Mouse (Mus musculus) gonadal fat pad, adult 2 months (tissue): ENCODE data around the gene Sertad3. TPM values are rescaled to one million over a fixed set of nuclear protein-coding genes. Genes with fewer than 3 reads are reported as not detected.

ENCODE experiments used
- polyA plus RNA-seq: library from polyadenylated mRNA; depleted of rRNA; stranded (reverse); fragments of >200 nt; gene quantifications from 2 replicates; pipeline ENCODE4 v1.2.3, GENCODE M21; 2012; rRNA removed

Gene Sertad3
- polyA plus RNA-seq, 1 experiment = 10.0 TPM

Other genes with a start within 250 kb of the Sertad3 start
- 8.4 and 10.3 TPM in 2 replicates for gene Itpkc, start 245.1 kb upstream of the Sertad3 start, polyA plus RNA-seq
- gene Coq8b, start 240.7 kb upstream of the Sertad3 start, polyA plus RNA-seq = 51.5 and 55.4 TPM in 2 replicates
- 20.4 and 22.4 TPM in 2 replicates for gene Numbl, start 215.3 kb upstream of the Sertad3 start, polyA plus RNA-seq
- 199 and 260 TPM in 2 replicates for gene Ltbp4, start 136.1 kb upstream of the Sertad3 start, polyA plus RNA-seq
- 50.8 and 57.4 TPM in 2 replicates for gene Shkbp1, start 117.7 kb upstream of the Sertad3 start, polyA plus RNA-seq
- 0.33 TPM in 1 of 2 replicates, not detected in the other for gene Gm20479, start 116.3 kb upstream of the Sertad3 start, polyA plus RNA-seq
- 0.23 and 0.32 TPM in 2 replicates for gene Sptbn4, start 26.1 kb upstream of the Sertad3 start, polyA plus RNA-seq
- gene Blvrb, start 25.8 kb upstream of the Sertad3 start, polyA plus RNA-seq = 95.5 and 103 TPM in 2 replicates
- 23.0 and 23.7 TPM in 2 replicates for gene Sertad1, start 13.1 kb downstream of the Sertad3 start, polyA plus RNA-seq
- 2.0 TPM in 2 replicates for gene Prx, start 25.6 kb downstream of the Sertad3 start, polyA plus RNA-seq
- 1.2 and 1.3 TPM in 2 replicates for gene Hipk4, start 49.5 kb downstream of the Sertad3 start, polyA plus RNA-seq
- gene Pld3, start 79.5 kb downstream of the Sertad3 start, polyA plus RNA-seq = 159 and 188 TPM in 2 replicates
- 17.0 and 17.7 TPM in 2 replicates for gene 2310022A10Rik, start 79.5 kb downstream of the Sertad3 start, polyA plus RNA-seq
- gene Akt2, start 117.8 kb downstream of the Sertad3 start, polyA plus RNA-seq = 143 and 174 TPM in 2 replicates
- not detected in 2 replicates for gene Ttc9b, start 180.1 kb downstream of the Sertad3 start, polyA plus RNA-seq
- 20.1 and 22.1 TPM in 2 replicates for gene Map3k10, start 200.8 kb downstream of the Sertad3 start, polyA plus RNA-seq
- gene Zfp607b, start 215.6 kb downstream of the Sertad3 start, polyA plus RNA-seq = 0.51 and 0.85 TPM in 2 replicates